Mouse (Mus musculus): ENCODE measurements around the gene Olfr922. TPM values are rescaled to one million over a fixed set of nuclear protein-coding genes. Genes with fewer than 3 reads are reported as not detected.

Gene Olfr922
- polyA plus RNA-seq (2011; ENCODE audit: insufficient read depth, insufficient read length, low read depth, missing spikeins), result not detected in 2 replicates

DNA sequence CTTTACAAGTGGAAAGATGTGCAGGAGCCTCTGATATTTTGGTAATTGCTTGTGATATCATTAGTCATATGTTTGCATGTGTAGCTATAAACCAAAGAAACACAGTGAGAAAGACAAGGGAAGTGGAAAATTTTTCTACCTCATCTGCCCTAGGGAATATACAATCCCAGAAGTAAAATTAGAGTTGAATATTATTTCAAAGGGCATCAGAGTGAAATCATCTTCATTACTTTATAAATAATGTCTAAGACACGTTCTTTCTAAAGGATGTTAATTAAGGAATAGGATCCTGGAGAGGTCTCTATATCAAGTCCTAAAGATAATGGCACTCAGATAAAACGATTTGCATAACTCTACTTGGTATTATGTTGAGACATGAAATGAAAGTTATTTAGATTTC lies at the start of gene Olfr922:
Olfr922 (plus strand) TSS at position 301 of the 400 bp plus-strand sequence.
- H3K36me3 ChIP-seq (ENCODE audit: control insufficient read depth, insufficient read depth, low read length, poor library complexity, severe bottlenecking), result no peaks in the 10 kb centered on the region
- TF ChIP-seq POLR2A (IDR thresholded peaks at IDR 0.05; ENCODE audit: insufficient read depth, low read length), result no peak
- TF ChIP-seq CTCF (IDR thresholded peaks at IDR 0.05; ENCODE audit: low read depth, low read length), result no peak
- TF ChIP-seq EP300 (IDR thresholded peaks at IDR 0.05; ENCODE audit: insufficient read depth, low read depth, low read length), result no peak
- H3K27ac ChIP-seq (ENCODE audit: insufficient read depth, low read length), result no peak within 1 kb of the TSS

DNA sequence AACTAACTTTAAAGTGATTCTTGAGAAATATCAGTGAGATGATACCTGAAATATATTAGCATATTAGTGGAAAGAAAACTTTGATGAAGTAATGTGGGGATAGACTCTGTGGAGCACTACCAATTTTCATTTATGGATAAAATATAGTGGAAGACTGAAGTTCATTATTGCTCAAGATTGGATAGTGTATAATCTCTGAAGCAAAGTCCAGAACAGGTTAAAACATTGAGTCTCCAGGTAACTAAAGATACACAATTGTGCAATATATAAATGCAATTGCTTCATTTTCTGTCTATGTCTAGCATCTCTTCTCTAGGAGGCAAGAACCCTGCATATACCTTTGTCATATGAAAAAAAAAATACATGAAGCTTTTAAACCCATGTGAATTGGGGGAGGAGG lies 41.6 kb upstream of the Olfr922 start, which contains the start of gene Olfr921:
Olfr921 (plus strand) TSS at position 301 of the 400 bp plus-strand sequence.
- Histone ChIP-seq H3K9ac (ENCODE audit: low read depth, poor library complexity, severe bottlenecking) (no peak within 1 kb of the TSS), H3K9me3 (replicated peaks; ENCODE audit: control insufficient read depth, insufficient read depth, low read length, poor library complexity, severe bottlenecking) (no peaks in the 10 kb centered on the region), H3K4me3 (ENCODE audit: low read depth, low read length) (no peak within 1 kb of the TSS), H3K4me1 (ENCODE audit: control insufficient read depth, insufficient read depth, low read length) (no peaks in the 10 kb centered on the region), H3K27me3 (ENCODE audit: control insufficient read depth, insufficient read depth, low read length, poor library complexity, severe bottlenecking) (no peaks in the 10 kb centered on the region), H3K36me3 (ENCODE audit: control insufficient read depth, insufficient read depth, low read length, poor library complexity, severe bottlenecking) (no peaks in the 10 kb centered on the region), H3K27ac (ENCODE audit: insufficient read depth, low read length) (no peak within 1 kb of the TSS)
- no peak for TF ChIP-seq EP300 (IDR thresholded peaks at IDR 0.05; ENCODE audit: insufficient read depth, low read depth, low read length)
- TF ChIP-seq CTCF (IDR thresholded peaks at IDR 0.05; ENCODE audit: low read depth, low read length), result no peak
- no peak for TF ChIP-seq POLR2A (IDR thresholded peaks at IDR 0.05; ENCODE audit: insufficient read depth, low read length)

More for the DNA sequence above, at the start of gene Olfr922:
- no peaks in the 10 kb centered on the region for H3K9me3 ChIP-seq (replicated peaks; ENCODE audit: control insufficient read depth, insufficient read depth, low read length, poor library complexity, severe bottlenecking)
- H3K4me1 ChIP-seq (ENCODE audit: control insufficient read depth, insufficient read depth, low read length), result no peaks in the 10 kb centered on the region
- no peak within 1 kb of the TSS for H3K9ac ChIP-seq (ENCODE audit: low read depth, poor library complexity, severe bottlenecking)
- H3K4me3 ChIP-seq (ENCODE audit: low read depth, low read length), result no peak within 1 kb of the TSS
- no peaks in the 10 kb centered on the region for H3K27me3 ChIP-seq (ENCODE audit: control insufficient read depth, insufficient read depth, low read length, poor library complexity, severe bottlenecking)

DNA sequence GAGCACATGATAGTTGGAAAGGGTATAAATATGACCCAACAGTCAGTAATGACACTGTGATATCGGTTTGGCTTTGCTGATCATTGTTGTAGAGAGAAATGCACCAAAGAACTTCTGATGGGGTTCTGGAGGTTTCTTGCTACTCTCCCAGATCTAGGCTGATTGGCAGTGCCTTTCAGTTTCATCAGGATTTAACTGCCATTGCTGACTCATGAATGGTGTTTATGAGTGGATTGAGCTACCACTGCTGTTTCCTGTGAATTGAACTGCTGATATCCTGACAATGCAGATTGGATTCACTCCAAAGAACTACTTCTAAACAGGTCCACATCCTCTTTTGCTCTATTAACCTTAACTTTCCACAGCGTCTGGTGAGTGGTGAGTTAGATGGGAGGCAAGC lies 21.7 kb upstream of the Olfr922 start:
- H3K27ac ChIP-seq (ENCODE audit: insufficient read depth, low read length), result no peak overlapping the region
- no peak overlapping the region for H3K9ac ChIP-seq (ENCODE audit: low read depth, poor library complexity, severe bottlenecking)
- H3K4me1 ChIP-seq (ENCODE audit: control insufficient read depth, insufficient read depth, low read length), result no peaks in the 10 kb centered on the region
- no peaks in the 10 kb centered on the region for H3K9me3 ChIP-seq (replicated peaks; ENCODE audit: control insufficient read depth, insufficient read depth, low read length, poor library complexity, severe bottlenecking)
- TF ChIP-seq POLR2A (IDR thresholded peaks at IDR 0.05; ENCODE audit: insufficient read depth, low read length) (no peak), CTCF (IDR thresholded peaks at IDR 0.05; ENCODE audit: low read depth, low read length) (no peak), EP300 (IDR thresholded peaks at IDR 0.05; ENCODE audit: insufficient read depth, low read depth, low read length) (no peak)
- H3K27me3 ChIP-seq (ENCODE audit: control insufficient read depth, insufficient read depth, low read length, poor library complexity, severe bottlenecking), result no peaks in the 10 kb centered on the region
- H3K4me3 ChIP-seq (ENCODE audit: low read depth, low read length), result no peak overlapping the region
- H3K36me3 ChIP-seq (ENCODE audit: control insufficient read depth, insufficient read depth, low read length, poor library complexity, severe bottlenecking), result no peaks in the 10 kb centered on the region

DNA sequence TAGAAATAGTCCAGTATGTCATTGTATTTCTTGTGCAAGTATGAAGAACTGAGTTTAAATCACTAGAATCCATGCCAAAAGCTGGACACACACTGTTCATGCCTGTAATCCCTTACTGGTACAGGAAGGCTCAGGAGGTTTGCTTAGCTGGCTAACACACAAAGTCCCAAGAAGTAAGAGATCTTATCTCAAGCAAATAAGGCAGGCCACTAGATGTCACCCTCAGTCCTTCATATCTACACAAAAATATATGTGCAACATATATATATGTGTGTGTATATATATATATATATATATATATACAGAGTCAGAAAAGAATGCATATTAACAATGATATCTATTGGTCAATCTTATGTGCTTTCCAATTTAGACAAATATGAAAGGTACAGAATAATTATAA lies 8.7 kb upstream of the Olfr922 start:
- Histone ChIP-seq H3K9me3 (replicated peaks; ENCODE audit: control insufficient read depth, insufficient read depth, low read length, poor library complexity, severe bottlenecking) (peaks cover 3% of the 10 kb centered on the region; the same call in 1 of the 2 replicates), H3K36me3 (ENCODE audit: control insufficient read depth, insufficient read depth, low read length, poor library complexity, severe bottlenecking) (no peaks in the 10 kb centered on the region), H3K4me3 (ENCODE audit: low read depth, low read length) (no peak overlapping the region), H3K4me1 (ENCODE audit: control insufficient read depth, insufficient read depth, low read length) (no peaks in the 10 kb centered on the region), H3K9ac (ENCODE audit: low read depth, poor library complexity, severe bottlenecking) (no peak overlapping the region), H3K27ac (ENCODE audit: insufficient read depth, low read length) (no peak overlapping the region), H3K27me3 (ENCODE audit: control insufficient read depth, insufficient read depth, low read length, poor library complexity, severe bottlenecking) (no peaks in the 10 kb centered on the region)
- TF ChIP-seq POLR2A (IDR thresholded peaks at IDR 0.05; ENCODE audit: insufficient read depth, low read length) (no peak), CTCF (IDR thresholded peaks at IDR 0.05; ENCODE audit: low read depth, low read length) (no peak), EP300 (IDR thresholded peaks at IDR 0.05; ENCODE audit: insufficient read depth, low read depth, low read length) (no peak)

DNA sequence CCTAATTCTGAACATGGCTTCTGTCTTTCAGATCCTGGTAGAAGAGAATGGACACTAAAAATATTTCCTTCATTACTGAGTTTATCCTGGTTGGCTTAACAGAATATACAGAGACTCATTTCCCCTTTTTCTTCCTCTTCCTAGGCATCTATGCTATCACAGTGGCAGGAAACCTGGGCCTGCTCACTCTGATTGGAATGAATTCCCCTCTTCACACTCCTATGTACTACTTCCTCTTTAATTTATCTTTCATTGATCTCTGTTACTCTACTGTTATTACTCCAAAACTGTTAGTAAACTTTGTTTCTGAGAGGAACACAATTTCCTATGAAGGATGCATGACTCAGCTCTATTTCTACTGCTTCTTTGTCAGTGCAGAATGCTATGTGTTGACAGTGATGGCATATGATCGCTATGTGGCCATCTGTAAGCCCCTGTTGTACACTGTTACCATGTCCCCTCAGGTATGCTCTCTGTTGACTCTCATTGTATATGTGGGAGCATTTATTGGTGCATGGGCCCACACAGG lies 1.1 kb downstream of the Olfr922 start:
- no peak overlapping the region for H3K27ac ChIP-seq (ENCODE audit: insufficient read depth, low read length)
- H3K4me3 ChIP-seq (ENCODE audit: low read depth, low read length), result no peak overlapping the region
- H3K9me3 ChIP-seq (replicated peaks; ENCODE audit: control insufficient read depth, insufficient read depth, low read length, poor library complexity, severe bottlenecking), result no peaks in the 10 kb centered on the region
- no peak for TF ChIP-seq EP300 (IDR thresholded peaks at IDR 0.05; ENCODE audit: insufficient read depth, low read depth, low read length)
- no peak for TF ChIP-seq CTCF (IDR thresholded peaks at IDR 0.05; ENCODE audit: low read depth, low read length)
- no peak for TF ChIP-seq POLR2A (IDR thresholded peaks at IDR 0.05; ENCODE audit: insufficient read depth, low read length)
- H3K4me1 ChIP-seq (ENCODE audit: control insufficient read depth, insufficient read depth, low read length), result no peaks in the 10 kb centered on the region
- H3K36me3 ChIP-seq (ENCODE audit: control insufficient read depth, insufficient read depth, low read length, poor library complexity, severe bottlenecking), result no peaks in the 10 kb centered on the region
- H3K9ac ChIP-seq (ENCODE audit: low read depth, poor library complexity, severe bottlenecking), result no peak overlapping the region
- H3K27me3 ChIP-seq (ENCODE audit: control insufficient read depth, insufficient read depth, low read length, poor library complexity, severe bottlenecking), result no peaks in the 10 kb centered on the region

DNA sequence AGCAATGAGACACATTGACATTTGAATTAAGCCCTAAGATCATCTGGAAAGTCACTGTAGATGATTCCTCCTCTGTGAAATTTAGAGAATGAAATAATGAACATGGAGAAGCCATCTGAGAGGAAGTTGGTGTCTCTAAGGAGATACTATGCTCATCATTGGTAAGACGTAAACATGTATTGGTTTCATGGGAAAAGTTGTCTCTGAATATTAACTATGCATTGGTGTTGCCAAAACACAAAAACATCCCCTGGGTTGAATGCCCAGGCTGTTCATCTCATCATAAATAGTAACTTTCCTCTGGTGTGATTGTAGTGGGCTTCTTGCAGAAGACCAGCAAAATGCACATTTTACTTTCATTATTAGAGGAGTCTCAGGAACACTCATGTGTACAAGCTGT lies 11.8 kb downstream of the Olfr922 start, which contains the start of gene Olfr923:
Olfr923 (plus strand) TSS at position 301 of the 400 bp plus-strand sequence.
- H3K27me3 ChIP-seq (ENCODE audit: control insufficient read depth, insufficient read depth, low read length, poor library complexity, severe bottlenecking), result no peaks in the 10 kb centered on the region
- no peaks in the 10 kb centered on the region for H3K9me3 ChIP-seq (replicated peaks; ENCODE audit: control insufficient read depth, insufficient read depth, low read length, poor library complexity, severe bottlenecking)
- no peaks in the 10 kb centered on the region for H3K4me1 ChIP-seq (ENCODE audit: control insufficient read depth, insufficient read depth, low read length)
- no peak for TF ChIP-seq EP300 (IDR thresholded peaks at IDR 0.05; ENCODE audit: insufficient read depth, low read depth, low read length)
- TF ChIP-seq CTCF (IDR thresholded peaks at IDR 0.05; ENCODE audit: low read depth, low read length), result no peak
- no peak for TF ChIP-seq POLR2A (IDR thresholded peaks at IDR 0.05; ENCODE audit: insufficient read depth, low read length)
- H3K27ac ChIP-seq (ENCODE audit: insufficient read depth, low read length), result no peak within 1 kb of the TSS
- H3K36me3 ChIP-seq (ENCODE audit: control insufficient read depth, insufficient read depth, low read length, poor library complexity, severe bottlenecking), result no peaks in the 10 kb centered on the region
- no peak within 1 kb of the TSS for H3K4me3 ChIP-seq (ENCODE audit: low read depth, low read length)
- no peak within 1 kb of the TSS for H3K9ac ChIP-seq (ENCODE audit: low read depth, poor library complexity, severe bottlenecking)
